Mouse (Mus musculus) embryonic fibroblast, embryonic 13.5 days (primary cell): ENCODE measurements around the gene Atrn.

Experiments
- CTCF ChIP-seq: IDR thresholded peaks from 2 replicates; pipeline ENCODE4 v1.5.1; 2011; ENCODE audit warnings: mild to moderate bottlenecking, control low read depth, low read length, moderate library complexity, borderline replicate concordance; ENCODE audit not compliant: insufficient read depth
- POLR2A ChIP-seq: IDR thresholded peaks from 2 replicates; pipeline ENCODE4 v1.6.1; 2011; ENCODE audit warnings: low read depth, mild to moderate bottlenecking, control low read depth, low read length, moderate library complexity

DNA sequence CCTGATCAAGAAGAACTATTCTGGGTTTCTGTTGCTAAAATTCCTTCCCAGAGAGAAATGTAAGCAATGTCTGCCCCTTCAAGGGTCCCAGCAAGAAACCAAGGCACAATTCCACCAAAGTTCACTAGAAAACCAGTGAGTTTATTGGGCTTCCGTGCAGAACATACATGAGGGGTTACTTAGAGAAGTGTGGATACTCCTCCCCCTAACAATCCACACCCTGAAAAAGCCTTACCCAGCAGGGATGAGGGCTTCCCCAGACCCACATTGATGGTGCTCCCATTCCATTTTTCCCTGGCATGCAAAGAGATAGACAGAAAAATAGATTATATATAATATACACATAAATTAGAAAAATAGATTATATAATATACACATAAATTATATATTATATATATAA lies 124.7 kb downstream of the Atrn start:
- no peak for TF ChIP-seq CTCF
- TF ChIP-seq POLR2A: no peak
